Mouse (Mus musculus): Measurements from ENCODE around the gene Srsf4. TPM values are rescaled to one million over a fixed set of nuclear protein-coding genes. Genes with fewer than 3 reads are reported as not detected.
A peak's percentile ranks its signal among the peaks of the same experiment; 100 is the strongest.

Srsf4 gene
- polyA plus RNA-seq, 1 experiment from 2014 or later: 69.1 TPM

DNA sequence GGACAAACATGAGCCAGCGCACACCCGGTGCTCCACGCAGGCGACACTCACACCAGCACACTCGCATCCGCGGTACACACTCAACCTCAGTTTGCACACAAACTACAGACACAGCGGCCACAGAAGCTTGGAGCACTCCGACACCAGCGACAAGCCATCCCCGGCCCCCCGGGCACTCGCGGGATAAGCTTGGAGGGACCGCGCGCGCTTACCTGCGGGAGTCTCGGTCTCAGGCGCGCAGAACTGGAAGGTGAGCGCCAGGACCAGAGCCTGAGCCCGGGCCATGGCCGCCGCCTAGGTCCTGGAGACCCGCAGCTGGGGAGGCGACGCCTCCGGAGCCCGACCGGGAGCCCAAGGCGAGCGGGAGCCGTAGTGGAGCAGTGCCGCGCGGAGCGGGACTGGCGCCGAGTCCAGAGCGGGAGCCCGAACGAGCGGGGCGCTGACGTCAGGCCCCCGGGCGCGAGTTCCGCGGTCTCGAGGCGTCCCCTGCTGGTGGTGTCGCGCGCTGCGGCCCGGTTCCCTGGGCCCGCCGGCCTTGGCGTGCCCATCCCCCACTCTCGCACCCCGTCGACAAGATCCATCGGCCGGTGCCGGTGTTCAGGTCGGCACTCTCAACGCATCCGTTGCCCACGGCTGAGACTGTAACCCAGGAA lies 35.4 kb upstream of the Srsf4 start, which contains the start of gene Ptpru:
Gene Ptpru (minus strand): TSS at position 417 of the 653 bp plus-strand sequence.
- Histone ChIP-seq H3K27ac (no peak within 1 kb of the TSS), H3K4me3 (replicated peaks) (peak within 1 kb of the TSS; percentile 67), H3K9ac (peak within 1 kb of the TSS; percentile 76), H3K36me3 (no peaks in the 10 kb centered on the region), H3K4me1 (replicated peaks) (peaks cover 51% of the 10 kb centered on the region), H3K27me3 (peaks cover 87% of the 10 kb centered on the region), H3K9me3 (replicated peaks) (no peaks in the 10 kb centered on the region), H3K4me2 (peak within 1 kb of the TSS; percentile 91)
- under 1% methylated on average over 54 of the region's 72 CpGs for WGBS (ENCODE audit: insufficient replicate concordance)
- ATAC-seq (ENCODE audit: low read depth) (peak; percentile 75), DNase-seq (peak; percentile 72)

DNA sequence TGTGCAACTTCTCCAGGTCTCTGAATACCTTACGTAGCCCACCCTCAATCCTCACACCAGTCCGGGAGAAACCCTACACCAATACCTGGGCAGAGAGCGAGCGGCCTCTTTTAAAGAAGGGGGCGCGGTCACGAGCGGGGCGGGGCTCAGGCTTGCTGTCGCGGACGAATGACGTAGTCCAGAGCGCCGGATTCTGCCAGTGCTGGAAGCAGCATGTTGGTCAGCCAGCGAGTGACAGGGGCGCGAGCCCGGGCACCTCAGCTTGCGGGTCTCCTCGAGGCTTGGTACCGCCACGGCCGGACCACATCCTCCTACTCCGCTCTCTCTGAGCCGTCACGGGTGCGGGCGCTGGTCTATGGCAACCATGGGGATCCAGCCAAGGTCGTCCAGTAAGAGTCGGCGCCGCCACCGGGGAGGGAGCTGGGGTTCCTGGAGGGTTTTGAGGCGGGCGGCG lies 30.1 kb upstream of the Srsf4 start, which contains the start of gene Mecr:
Gene Mecr (plus strand): TSS at position 181 of the 454 bp plus-strand sequence.
- Histone ChIP-seq H3K27me3 (peaks cover 40% of the 10 kb centered on the region), H3K36me3 (peaks cover 13% of the 10 kb centered on the region), H3K4me1 (replicated peaks) (peaks cover 29% of the 10 kb centered on the region), H3K27ac (peak within 1 kb of the TSS; percentile 1; the same call in 1 of the 2 replicates), H3K9me3 (replicated peaks) (no peaks in the 10 kb centered on the region), H3K4me3 (replicated peaks) (peak within 1 kb of the TSS; percentile 90), H3K4me2 (peak within 1 kb of the TSS; percentile 88), H3K9ac (peak within 1 kb of the TSS; percentile 83)
- ATAC-seq (ENCODE audit: low read depth): peak; percentile 82
- peak; percentile 88 for DNase-seq
- under 1% methylated on average over 37 of the region's 37 CpGs for WGBS (ENCODE audit: insufficient replicate concordance)

DNA sequence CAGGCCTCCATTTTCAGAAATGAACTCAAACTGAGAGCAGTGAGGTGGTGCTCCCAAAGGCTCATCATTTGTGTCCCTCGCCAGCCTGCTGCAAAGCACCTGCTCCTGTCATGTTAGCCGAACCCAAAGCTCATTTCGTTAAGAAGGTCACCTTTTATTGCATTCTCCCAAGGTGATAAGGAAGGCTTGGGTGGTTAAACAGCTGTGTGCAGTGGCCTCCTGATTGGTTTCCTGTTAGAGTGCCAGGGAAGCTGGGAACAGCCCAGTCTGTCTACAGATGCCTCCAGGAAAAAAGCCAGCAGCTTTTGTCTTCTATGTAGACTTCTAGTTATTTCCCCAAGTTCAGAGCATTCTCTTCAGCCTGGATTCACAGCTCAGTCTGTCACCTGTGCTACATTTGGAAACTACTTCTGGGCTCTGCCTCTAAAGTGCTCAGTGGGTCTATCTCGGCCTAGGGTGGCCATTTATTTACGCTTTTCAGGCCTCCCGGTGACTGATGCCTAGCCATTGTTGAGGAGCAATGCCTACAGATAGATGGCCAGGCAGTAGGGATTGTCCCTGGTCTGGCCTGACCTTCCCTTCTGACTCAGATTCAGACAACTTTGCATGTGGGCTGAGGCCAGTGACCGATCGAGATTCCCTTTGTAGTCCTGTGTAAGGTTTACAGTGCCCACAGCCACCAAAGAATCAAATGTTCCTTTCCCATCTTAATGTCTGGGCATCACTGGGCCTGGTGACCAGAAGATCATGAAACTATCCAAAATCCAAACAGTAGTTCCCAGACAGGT lies 27.2 kb upstream of the Srsf4 start:
- no peaks in the 10 kb centered on the region for H3K9me3 ChIP-seq (replicated peaks)
- WGBS (ENCODE audit: insufficient replicate concordance): 71% methylated on average over 8 of the region's 8 CpGs
- peaks cover 12% of the 10 kb centered on the region for H3K27me3 ChIP-seq
- no peak overlapping the region for H3K9ac ChIP-seq
- no peak overlapping the region for H3K4me2 ChIP-seq
- peaks cover 21% of the 10 kb centered on the region for H3K36me3 ChIP-seq
- H3K4me3 ChIP-seq (replicated peaks): no peak overlapping the region
- peaks cover 24% of the 10 kb centered on the region for H3K4me1 ChIP-seq (replicated peaks)
- no peak overlapping the region for H3K27ac ChIP-seq
- DNase-seq (no peak), ATAC-seq (ENCODE audit: low read depth) (no peak)

DNA sequence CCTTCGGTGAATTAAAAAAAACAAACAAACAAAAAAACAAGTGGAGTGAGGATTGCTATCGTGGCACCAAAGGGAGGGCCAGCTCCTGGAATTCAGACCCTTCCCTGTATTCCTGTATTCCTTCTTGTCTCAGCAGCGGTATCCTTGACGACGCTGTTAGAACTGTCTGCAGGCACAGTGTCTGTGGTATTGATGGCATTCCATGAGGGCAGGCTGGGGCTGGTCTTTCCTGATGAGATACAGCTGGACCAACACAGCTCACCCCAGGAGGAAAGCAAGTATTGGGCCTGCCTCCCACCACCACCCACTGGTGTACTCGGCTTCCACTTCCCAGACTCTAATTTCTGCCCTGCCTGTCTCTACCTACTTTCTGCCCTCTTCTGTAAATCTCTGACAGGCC lies 25.3 kb upstream of the Srsf4 start:
- H3K27ac ChIP-seq: no peak overlapping the region
- H3K9me3 ChIP-seq (replicated peaks): no peaks in the 10 kb centered on the region
- H3K9ac ChIP-seq: no peak overlapping the region
- H3K4me2 ChIP-seq: no peak overlapping the region
- ATAC-seq (ENCODE audit: low read depth): no peak
- DNase-seq: no peak
- peaks cover 20% of the 10 kb centered on the region for H3K4me1 ChIP-seq (replicated peaks)
- 84% methylated on average over 6 of the region's 6 CpGs for WGBS (ENCODE audit: insufficient replicate concordance)
- no peak overlapping the region for H3K4me3 ChIP-seq (replicated peaks)
- peaks cover 21% of the 10 kb centered on the region for H3K36me3 ChIP-seq
- no peaks in the 10 kb centered on the region for H3K27me3 ChIP-seq

DNA sequence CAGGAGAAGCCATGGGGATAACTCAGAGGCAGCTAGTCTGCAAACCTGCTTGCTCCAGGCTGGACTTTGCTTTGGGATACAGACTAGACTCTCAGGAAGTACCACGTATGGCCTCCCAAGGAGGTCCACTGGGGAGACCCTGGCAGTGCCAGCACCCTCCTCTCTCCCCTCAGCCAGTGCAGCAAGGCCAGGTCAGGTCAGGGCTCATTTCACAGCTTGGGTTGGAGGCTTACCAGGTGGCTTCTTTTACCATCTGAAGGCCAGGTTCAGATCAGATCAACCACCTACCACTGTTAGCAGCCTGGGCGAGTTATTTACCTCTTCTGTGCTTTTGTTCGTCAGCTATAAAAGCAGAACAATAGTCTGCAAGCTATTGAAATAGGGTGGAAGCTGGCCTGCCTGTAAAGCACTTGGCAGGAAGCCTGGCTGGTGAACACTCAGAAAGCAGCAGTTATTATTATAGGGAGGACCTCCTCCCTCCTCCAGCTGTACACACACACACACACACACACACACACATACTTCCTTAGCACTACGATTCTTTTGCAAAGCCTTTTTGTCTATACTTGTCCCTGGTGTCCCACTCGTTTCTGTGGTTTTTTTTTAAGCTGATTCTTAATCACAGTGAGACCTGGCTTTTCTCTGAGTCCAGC lies 23.3 kb upstream of the Srsf4 start:
- Histone ChIP-seq H3K4me2 (no peak overlapping the region), H3K27me3 (no peaks in the 10 kb centered on the region), H3K27ac (no peak overlapping the region), H3K36me3 (peaks cover 24% of the 10 kb centered on the region), H3K9me3 (replicated peaks) (no peaks in the 10 kb centered on the region), H3K9ac (no peak overlapping the region), H3K4me1 (replicated peaks) (peaks cover 2% of the 10 kb centered on the region), H3K4me3 (replicated peaks) (no peak overlapping the region)
- WGBS (ENCODE audit: insufficient replicate concordance): 55% methylated on average over 5 of the region's 5 CpGs
- no peak for ATAC-seq (ENCODE audit: low read depth)
- no peak for DNase-seq

DNA sequence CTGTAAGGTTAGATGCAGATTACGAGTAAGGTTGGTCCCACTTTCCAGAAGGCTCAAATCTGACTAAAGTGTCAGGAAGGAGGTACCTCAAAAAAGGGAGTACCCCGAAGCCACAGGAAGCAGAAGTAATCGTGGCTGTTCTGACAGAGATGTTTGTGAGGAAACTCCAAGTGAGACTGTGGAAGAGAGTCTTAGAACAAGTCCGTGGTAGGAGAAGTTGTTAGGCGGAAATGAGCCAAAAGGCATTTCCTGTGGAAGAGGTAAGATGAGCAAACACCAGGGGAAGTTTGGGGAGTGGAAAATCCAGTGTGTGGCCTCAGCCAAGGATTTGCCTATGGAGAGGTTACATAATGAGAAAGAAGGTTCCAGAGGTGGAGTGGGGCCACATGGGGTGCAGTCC lies 18.5 kb upstream of the Srsf4 start:
- no peaks in the 10 kb centered on the region for H3K4me1 ChIP-seq (replicated peaks)
- DNase-seq (no peak), ATAC-seq (ENCODE audit: low read depth) (no peak)
- peaks cover 23% of the 10 kb centered on the region for H3K36me3 ChIP-seq
- H3K27ac ChIP-seq: no peak overlapping the region
- no peak overlapping the region for H3K9ac ChIP-seq
- H3K9me3 ChIP-seq (replicated peaks): no peaks in the 10 kb centered on the region
- H3K27me3 ChIP-seq: no peaks in the 10 kb centered on the region
- H3K4me2 ChIP-seq: no peak overlapping the region
- whole genome bisulfite sequencing (ENCODE audit: insufficient replicate concordance): 39% methylated on average over 5 of the region's 5 CpGs
- H3K4me3 ChIP-seq (replicated peaks): no peak overlapping the region

DNA sequence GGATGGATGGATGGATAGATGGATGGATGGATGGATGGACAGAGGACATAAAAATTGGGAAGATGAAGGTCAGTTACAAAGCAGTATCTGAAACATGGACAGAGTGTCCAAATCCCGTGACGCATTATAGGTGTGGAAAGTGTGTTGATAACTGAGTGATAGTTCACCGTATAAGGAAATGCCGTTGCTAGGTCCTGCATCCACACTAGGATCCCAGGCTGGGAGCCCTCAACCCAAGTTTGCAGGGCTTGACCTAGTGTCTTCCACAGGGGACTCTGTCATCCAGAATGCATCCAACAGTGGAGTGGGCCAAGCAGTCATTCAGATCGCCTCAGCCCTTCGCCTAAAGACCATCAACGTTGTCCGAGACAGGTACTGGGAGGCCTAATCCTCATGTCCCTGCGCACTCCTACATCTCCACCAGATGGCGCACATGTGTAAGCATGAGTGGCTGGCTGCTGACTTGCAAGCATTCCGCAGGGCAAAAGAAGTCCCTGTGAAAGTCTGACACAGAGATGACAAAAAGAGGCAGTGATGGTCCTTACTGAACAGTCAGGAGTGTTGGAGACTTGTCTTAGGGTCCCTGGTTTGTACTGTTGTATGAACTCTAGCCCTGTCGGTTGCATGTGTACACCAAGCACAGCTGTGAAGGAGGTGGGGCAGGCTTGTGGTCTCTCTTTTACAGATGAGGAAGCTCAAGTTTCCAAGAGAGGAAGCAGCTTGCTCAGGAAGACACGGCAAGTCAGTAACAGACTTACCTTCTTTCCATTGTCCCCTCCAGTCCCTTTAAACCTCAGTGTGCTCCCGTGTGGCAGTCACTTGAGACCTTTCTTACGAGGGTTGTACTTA lies 12.7 kb upstream of the Srsf4 start:
- 37% methylated on average over 15 of the region's 15 CpGs for WGBS (ENCODE audit: insufficient replicate concordance)
- Histone ChIP-seq H3K36me3 (peaks cover 56% of the 10 kb centered on the region), H3K9me3 (replicated peaks) (no peaks in the 10 kb centered on the region), H3K4me2 (peak overlapping the region; percentile 17), H3K27ac (no peak overlapping the region), H3K4me1 (replicated peaks) (no peaks in the 10 kb centered on the region), H3K27me3 (no peaks in the 10 kb centered on the region), H3K4me3 (replicated peaks) (no peak overlapping the region), H3K9ac (no peak overlapping the region)
- DNase-seq (peak; percentile 60), ATAC-seq (ENCODE audit: low read depth) (0 out of 2 replicates have a peak, but pooled peaks have one; percentile 22)

DNA sequence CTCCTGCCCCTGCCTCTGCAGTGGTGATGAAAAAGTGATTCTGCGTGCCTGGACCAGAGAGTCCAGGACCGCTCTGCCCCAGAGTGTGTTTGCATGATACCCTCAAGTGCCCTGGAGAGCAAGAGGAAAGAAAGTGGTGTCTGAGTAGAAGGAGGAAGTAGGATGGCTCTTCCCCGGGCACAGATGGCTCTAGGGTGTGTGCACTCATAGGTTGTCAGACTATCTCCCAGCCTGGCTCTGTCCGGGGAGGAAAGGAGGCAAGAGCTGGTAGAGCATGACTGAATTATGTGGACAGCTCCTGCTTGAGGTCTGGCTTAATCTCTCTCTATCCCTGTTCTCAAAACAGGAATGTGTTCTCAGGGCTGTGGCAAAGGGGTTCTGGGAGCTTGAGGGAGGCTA lies 12.1 kb upstream of the Srsf4 start:
- Histone ChIP-seq H3K36me3 (peaks cover 58% of the 10 kb centered on the region), H3K4me3 (replicated peaks) (no peak overlapping the region), H3K27me3 (no peaks in the 10 kb centered on the region), H3K27ac (no peak overlapping the region), H3K4me2 (peak overlapping the region; percentile 17), H3K4me1 (replicated peaks) (no peaks in the 10 kb centered on the region), H3K9ac (no peak overlapping the region), H3K9me3 (replicated peaks) (no peaks in the 10 kb centered on the region)
- no peak for DNase-seq
- no peak for ATAC-seq (ENCODE audit: low read depth)
- 37% methylated on average over 4 of the region's 4 CpGs for WGBS (ENCODE audit: insufficient replicate concordance)

DNA sequence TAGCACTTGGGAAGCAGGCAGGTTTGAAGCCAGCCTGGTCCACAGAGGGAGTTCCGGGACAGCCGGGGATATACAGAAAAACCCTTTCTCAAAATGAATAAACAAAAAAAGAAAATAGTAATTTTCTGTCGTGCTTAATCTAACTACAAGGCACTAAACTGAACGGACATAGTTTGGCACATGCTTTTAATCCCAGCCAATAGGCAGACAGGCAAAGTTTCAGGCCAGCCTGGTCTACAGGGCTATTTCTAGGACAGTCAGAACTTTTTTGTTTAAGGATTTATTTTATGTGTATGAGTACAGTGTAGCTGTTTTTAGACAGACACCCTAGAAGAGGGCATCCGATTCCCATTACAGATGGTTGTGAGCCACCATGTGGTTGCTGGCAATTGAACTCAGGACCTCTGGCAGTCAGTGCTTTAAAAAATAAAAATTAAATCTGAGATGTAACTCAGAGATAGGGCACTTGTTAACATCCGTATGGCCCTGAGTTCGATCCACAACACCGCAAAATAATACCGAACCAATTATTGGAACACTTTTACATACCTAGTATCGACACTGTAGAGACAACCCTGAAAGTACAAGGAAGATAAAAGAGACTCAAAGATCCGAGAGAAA lies 635 bp upstream of the Srsf4 start:
- H3K27ac ChIP-seq: peak overlapping the region; percentile 77
- no peaks in the 10 kb centered on the region for H3K27me3 ChIP-seq
- H3K4me2 ChIP-seq: peak overlapping the region; percentile 83
- peak overlapping the region; percentile 78 for H3K9ac ChIP-seq
- H3K4me3 ChIP-seq (replicated peaks): peak overlapping the region; percentile 100
- 7% methylated on average over 11 of the region's 11 CpGs for WGBS (ENCODE audit: insufficient replicate concordance)
- ATAC-seq (ENCODE audit: low read depth): 0 out of 2 replicates have a peak, but pooled peaks have one; percentile 8
- H3K36me3 ChIP-seq: peaks cover 9% of the 10 kb centered on the region; the same call in 1 of the 2 replicates
- DNase-seq: no peak
- H3K9me3 ChIP-seq (replicated peaks): no peaks in the 10 kb centered on the region
- H3K4me1 ChIP-seq (replicated peaks): peaks cover 67% of the 10 kb centered on the region

DNA sequence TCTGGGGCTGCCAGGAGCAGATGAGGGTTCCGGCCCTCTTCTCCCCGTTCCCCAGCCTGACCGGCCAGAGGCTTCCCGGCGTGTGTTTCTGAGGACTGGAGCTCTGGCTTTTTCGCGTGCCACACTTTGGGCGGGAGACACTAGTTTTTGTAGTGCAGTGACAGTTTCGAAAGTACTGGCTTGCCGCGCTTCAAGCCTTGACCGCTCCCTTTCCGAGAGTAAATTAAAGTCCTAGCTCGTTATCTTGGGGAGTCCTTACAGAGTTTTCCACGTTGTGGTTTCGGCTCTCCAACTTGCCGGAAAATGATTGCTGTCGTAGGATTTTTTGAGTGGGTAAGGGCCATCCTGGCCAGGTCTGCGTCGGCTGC lies 736 bp downstream of the Srsf4 start:
- Histone ChIP-seq H3K4me2 (peak overlapping the region; percentile 83), H3K27ac (peak overlapping the region; percentile 98), H3K9ac (peak overlapping the region; percentile 100), H3K9me3 (replicated peaks) (no peaks in the 10 kb centered on the region), H3K4me1 (replicated peaks) (peaks cover 62% of the 10 kb centered on the region), H3K4me3 (replicated peaks) (peak overlapping the region; percentile 100), H3K36me3 (peaks cover 6% of the 10 kb centered on the region; the same call in 1 of the 2 replicates), H3K27me3 (no peaks in the 10 kb centered on the region)
- DNase-seq: no peak
- under 1% methylated on average over 20 of the region's 20 CpGs for WGBS (ENCODE audit: insufficient replicate concordance)
- ATAC-seq (ENCODE audit: low read depth): peak; percentile 19
